Mouse (Mus musculus) lung, postnatal 25 days (tissue): ENCODE results near the gene Vgll2.

Experiments
- DNase-seq: peaks from one replicate; pipeline ENCODE4 v3.0.0; 2022; ENCODE audit warnings: low spot score

Vgll2 gene

DNA sequence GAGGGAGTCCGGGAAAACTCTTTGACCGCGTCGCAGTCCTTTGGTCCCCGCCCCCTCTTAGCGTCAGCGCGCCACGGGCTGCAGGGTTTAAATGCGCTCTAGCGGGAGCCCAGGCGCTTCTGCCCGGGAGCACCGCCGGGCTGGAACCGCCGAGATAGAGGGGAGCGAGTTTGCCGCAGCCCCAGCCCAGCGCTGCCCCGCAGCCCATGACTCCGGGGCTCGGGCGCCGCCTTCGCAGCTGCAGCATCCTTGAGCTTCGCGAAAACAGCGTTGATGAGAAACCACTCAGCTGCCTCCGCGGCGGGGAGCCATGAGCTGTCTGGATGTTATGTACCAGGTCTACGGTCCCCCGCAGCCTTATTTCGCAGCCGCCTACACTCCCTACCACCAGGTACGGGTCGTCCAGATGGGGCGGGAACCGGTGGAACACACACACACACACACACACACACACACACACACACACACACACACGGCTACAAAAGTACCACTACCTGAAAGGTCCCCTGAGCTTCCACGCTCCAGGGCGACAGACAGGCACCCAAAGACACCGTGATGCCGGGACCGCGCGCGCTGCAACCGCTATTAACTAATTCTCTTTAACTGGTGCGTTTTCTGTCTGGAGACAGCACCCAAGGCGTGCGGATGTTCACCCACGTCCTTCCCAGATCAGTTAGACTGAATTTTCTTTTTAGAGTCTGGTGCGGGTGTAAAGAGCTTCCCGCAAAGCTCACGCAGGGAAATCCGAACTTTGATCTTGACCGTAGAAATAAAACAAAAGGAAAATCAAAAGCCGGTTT is at the start of gene Vgll2:
Gene Vgll2, plus strand, starts transcription at position 90 of the 800 bp plus-strand sequence.
- no peak for DNase-seq

DNA sequence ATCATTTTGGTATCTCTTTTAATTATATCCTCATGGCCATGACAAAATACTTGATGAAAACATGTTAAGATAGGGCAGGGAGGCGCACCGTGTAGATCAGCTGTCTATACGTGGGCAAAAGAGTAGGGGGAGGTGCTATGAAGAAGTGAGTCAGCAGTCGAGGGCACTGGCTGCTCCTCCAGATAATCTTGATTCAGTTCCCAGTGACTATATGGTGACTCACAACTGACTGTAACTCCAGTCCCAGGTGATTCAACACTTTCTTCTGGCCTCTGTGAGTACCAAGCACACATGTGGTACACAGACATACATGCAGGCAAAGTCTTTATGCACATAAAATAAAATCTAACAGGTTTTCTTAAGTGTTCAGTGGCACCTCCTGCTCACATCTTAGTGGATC is 47.2 kb upstream of the Vgll2 start:
- no peak for DNase-seq

DNA sequence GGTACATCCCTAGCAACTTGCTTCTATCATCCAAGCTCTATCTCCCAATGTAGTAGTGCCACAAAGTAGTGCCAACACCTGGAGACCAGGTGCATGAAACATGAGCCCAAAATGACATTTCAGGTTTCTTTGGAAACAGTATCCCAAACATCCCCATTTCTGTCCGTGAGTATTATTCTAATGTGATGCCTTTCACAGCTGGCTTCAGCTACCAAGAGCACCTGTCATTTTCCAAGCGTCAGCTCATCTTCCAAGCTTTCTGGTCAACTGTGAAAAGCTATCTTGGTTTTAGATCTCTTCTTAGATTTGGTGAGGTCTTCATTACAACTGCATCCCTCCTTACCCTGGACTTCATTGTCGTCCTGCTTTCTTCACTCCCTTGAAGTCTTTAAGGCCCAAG is 46.7 kb upstream of the Vgll2 start:
- DNase-seq, result no peak

DNA sequence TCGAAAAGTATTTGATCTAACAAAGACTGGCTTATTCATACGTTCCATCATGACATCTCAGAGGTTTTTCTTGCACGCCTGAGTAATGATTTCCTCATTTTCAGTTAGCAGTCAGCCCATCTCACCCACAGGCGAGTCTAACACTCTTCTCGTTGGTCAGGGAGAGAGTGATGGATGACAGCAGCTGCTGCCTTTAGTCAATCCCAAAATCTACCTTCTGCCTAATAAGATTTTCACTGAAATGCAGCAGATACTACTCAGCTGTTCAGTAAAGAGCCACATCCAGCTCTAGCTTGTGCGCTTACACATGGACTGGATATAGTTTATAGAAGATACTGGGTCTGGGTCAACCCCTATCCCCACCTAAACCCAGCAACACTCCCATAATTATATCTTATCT is 40.7 kb upstream of the Vgll2 start:
- DNase-seq, result no peak

DNA sequence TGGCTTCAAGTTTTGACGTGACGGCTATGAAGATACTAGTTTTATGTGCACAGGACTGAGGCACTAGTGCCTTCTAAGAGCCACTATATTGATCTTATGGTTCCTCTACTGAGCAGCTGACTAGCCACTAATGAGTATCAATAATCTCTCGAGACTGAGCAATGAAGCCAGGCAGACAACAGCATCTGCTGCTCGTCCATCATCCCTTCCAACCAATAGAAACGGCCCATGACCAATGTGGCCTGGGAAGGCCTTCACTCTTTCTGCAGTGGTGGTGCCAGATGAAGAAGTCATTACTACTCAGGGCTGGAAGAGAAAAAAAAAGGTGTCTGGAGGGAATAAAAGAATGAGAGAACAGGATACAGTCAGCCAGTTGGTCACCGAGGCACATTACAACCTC is 39.9 kb upstream of the Vgll2 start:
- no peak for DNase-seq

DNA sequence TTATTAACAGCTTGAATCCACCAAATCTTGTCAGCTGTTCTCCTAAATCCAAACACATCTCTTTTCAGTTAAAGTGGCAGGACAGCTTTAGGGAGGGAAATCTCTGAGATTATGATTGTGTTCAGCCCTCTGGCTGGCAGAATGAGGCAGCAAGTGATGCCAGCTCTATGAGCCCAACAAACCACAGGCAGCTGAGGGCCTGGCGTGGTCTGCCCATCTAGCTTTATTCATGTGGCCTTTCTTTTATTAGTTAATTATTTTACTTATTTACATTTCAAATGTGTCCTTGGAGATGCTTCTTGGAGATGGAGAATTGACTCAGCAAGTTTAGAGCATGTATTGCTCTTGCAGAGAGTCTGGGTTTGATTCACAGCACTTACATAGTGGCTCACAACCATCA is 3.8 kb upstream of the Vgll2 start:
- no peak for DNase-seq

DNA sequence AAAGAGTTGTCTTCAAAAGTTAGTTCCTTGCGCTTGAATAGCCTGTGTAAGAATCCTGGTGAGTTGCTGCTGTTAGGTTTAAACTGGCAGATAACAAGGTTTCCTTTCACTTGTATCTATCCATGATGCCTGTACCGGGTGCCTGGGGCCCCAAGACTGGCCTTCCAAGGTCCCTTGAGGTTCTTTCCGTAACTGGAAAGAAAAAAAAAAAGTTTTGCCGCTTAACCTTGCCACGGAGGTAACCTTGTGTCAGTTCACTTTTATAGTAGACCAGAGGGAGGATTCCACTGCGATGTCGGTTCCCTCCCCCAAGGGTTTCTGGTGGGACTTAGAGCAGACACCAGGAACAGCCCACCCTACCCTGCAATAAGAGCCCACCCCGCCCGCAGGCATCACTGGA is 1.1 kb upstream of the Vgll2 start:
- no peak for DNase-seq

DNA sequence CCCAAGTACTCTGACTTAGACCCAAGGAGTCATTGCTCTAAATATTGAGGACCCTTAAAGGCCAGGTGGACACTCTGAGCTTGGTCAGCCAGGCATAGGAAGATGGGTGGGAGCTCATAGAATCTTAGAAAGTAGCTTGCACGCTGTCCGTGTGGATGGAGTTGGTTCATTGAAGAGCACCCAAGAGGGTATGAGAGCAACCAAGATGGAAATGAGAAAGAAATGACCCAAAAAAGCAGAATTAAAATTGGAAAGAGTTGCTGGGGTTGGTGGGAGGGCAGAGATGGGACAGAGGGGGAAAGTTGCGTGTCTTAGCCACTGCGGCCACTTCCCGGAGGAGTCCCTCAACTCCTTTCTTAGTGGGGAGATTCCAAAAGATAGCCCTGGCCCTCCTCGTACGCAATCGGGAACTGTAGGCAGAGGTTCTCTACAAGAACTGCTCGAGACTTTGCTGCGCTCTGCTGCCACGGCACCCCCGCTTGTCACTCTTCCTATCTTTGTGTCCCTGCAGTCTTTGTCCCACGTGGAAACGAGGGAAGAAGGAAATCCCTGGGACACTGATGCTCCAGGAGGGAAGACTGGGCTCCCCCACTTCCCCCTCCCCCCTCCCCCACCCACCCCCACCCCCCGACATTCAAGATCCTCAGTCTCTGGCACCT is 437 bp upstream of the Vgll2 start:
- DNase-seq, result no peak

DNA sequence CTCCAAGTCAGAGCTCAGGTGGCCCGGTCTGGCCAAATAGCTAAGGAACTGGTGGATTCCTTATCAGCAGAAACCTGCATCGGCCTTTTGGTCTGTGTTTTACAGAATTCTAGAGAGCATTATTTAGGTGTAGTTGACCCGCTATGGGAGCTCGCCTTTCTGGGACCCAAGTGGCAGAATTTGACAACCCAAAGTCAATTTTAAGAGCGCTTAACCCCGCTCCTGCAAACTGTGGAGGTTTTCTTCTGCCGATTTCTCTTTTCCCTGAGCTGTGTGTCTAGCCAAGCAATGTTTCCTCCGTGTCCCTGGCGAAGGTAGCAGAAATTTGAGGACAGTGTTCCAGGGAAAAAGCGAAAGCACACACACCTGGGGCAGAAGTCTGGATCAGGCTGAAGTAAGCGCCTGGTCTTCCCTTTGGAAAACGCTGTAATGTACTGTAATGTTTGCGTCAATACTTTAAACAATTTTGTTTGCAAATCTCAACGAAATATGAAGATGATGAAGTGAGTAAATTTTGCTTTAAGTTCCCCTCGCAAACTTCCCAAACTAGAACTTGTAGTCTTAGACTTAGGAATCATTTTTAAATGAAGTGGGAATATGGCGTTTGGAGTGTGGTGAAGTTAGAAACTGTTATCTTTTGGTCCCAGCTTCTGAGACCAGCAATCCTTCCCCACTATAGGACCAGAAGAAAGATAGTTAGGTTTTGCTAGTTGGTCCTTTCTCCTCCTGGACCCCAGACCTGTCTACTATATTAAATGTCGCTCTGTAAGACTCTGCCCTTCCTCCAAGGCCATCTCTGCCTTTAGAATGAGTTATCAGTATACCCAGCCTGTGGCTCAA is 1.1 kb downstream of the Vgll2 start:
- DNase-seq, result no peak

DNA sequence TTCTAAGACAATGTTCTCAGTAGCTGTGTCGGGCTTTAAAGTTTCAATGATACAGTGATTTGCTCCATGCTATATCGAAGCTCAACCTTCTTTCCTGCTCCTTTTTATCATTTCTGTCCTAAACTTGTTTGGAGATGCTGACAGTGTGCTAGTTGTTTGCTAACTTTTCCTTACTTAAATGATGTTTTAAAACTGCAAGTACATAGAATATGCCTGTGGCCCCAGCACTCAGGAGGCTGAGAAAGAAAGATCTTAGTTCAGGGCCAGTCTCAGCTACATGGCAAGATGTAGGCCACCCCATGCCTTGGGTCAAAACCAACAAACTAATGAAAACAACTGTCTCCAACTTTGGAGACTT is 1.7 kb downstream of the Vgll2 start:
- DNase-seq, result no peak

DNA sequence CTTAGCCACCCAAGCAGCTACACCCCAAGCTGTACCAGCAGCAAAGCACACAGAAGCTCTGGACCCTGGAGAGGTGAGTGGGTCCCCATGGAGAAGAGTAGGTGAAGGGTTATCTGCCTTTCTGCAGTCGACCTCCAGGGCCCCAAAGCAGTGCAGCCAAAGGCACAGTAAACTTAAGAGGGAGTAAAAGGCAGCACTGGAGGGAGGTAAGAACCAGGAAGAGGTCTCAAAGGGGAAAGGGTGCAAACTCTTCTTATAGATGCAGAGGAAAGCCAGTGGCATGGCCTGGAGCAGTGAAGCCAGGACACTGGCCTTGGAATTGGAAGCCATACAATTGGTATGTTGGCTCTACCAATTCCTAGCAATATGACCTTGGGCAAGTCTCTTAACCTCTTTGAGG is 3.0 kb downstream of the Vgll2 start:
- no peak for DNase-seq

DNA sequence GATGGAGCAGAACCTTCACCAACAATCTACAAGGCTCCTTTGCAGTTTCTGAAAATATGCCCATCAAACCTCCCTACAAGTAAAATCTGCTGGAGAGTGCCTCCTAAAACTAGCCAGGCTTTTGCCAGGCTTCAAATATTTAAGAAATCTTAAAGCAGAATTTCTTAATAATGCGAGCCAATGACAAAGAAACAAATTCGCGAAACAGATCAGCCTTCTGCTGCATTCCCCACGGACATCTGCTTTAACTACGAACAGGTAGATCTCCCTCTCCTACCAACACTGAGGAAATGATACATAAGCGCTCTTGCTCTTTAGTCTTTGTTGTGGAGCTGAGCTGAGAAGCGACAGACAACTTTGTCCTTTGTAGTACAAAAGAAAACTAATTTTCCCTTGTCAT is 3.5 kb downstream of the Vgll2 start:
- no peak for DNase-seq

DNA sequence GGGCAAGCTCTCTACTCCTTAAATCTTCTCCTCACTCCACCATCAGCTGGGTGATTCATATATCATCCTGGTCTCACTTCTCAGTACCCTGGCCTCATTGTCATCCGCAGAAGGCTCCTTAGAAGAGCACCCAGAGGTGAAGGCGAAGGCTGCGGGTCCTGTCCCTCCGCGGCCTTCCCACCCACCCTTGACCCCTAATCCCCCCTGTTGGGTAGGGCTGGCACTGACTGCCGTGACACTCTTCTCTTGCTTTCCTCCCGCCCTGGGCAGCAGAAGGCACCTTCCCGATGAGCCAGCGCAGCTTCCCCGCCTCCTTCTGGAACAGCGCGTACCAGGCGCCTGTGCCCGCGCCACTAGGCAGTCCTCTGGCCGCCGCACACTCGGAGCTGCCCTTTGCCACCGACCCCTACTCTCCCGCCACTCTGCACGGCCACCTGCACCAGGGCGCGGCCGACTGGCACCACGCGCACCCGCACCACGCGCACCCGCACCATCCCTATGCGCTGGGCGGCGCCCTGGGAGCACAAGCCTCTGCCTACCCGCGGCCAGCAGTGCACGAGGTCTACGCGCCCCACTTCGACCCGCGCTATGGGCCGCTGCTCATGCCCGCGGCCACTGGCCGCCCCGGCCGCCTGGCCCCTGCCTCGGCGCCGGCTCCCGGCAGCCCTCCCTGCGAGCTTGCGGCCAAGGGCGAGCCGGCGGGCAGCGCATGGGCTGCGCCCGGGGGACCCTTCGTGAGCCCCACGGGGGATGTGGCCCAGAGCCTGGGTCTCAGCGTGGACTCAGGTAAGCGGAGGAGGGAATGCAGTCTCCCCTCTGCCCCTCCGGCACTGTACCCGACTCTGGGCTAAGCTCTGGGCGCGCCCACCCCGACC is 5.1 kb downstream of the Vgll2 start:
- no peak for DNase-seq

DNA sequence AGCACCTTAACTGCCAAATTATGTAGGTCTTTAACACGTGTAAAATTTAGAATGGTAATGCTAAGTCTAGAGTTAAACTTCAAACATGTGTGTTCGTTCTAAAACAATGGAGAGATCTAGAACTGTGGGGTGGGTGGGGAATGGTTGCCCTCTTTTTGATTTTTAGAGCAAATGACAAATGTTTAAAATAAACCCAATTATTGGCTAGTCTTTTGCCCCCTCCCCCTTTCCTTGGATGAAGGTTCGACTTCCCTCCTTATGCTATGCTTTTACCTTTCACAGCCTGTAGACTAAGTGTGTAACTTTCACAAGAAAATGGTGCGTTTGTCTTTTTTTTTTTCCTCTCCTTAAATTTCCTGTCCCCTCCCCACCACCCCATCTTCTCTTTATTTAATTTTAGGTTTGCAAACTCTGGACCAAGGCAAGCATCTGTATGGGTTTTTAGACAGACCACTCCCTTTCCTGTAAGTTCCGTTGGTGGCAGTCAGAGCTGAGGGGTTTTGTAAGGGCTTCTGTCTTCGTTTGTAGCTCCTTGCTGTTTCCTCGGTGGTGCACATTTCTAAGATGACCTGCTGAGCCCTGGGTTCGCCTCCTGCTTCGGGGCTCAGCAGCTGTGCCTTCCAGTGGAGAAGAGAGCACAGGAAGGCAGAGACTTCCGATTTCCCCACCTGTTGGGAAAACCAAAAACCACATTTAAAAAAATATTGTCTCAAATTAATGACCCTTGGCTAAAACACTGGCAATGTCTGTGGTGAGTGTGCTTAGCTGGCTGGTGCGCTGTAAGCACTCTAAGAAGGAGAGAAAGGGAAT is 6.5 kb downstream of the Vgll2 start:
- DNase-seq, result no peak

DNA sequence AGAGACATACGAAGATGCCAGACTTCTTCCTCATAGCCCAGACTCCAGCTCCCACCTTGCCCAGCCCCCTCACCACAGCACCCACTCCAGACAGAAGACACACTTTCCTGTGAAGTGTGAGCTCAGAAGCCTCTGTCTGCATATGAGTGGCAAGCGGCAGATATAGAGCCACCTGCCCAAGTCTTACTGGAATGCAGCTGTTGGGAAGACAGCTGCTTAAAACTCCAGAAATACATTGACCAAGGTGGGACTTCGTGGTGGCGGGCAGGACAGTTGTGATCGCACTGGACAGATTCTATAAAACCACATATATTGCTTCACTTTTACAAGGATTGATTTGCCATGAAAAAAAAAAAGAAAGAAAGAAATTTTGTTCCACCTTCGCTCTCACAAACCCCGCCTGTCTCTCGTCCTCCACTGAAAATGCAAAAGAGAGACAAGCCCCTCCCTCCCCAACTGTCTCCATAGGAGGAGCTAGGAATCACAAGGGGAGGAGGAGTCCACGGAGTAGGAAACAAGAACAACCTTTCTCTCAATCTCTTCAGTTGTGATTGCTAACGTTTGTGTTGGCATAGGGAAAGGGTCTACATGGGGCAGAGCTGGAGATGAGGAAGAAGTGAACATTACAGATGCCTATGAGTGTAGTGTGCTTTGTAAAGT is 7.2 kb downstream of the Vgll2 start:
- DNase-seq, result no peak

DNA sequence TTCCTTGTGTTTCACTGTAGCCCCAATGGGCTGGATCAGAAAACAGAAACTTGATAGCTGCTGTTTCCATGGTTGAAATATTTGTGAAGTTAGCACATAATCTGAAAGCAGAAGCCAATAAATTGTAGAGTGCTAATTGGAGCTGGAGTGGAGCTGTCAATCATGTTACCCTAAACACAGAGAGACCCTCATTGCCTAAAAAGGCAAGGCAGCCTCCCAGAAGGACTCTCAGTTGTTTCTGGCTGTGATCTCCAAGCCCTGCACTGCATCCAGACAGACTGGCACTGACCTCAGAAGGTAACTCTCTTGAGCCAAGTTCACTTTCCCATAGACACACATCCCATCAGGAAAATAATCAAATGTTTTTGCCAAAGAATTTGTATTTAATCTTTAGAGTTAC is 11.4 kb downstream of the Vgll2 start:
- DNase-seq, result no peak

DNA sequence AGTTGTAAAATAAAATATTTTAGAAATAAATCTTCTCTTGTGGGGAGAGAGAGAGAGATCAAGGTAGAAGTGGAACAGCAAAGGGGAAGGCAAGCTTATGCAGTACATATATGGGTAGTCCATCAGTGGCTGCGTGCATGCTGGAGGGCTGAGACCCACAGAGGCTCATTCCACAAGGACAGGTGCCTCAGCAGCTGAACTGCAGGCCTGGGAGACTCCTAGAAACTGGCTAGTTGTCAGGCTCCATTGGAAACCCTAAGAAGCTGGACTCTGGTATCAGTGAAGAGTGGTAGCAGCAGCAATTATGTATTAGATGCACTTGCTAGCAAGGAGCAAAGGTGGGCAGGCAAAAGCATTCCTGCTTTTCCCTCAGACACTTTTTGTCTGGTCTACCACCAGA is 17.1 kb downstream of the Vgll2 start:
- DNase-seq, result no peak

DNA sequence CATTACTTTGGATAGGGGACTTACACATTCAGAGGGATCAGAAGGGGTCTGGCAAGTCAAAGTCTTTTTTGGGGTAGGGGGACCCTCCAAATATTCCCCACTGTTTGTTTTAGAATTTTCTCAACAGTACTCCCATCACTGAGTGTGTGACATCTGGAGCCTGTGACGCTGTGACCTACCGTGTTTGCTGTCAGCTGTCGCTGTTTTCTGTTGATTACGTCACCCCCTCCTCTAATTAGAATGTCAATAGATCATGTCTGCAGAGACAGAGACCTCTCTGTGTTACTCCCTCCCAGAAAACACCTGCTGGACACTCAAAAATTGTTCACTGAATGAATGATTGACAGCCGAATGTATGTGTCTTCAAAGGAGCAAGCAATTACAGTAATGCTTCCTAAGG is 20.8 kb downstream of the Vgll2 start:
- DNase-seq, result no peak

DNA sequence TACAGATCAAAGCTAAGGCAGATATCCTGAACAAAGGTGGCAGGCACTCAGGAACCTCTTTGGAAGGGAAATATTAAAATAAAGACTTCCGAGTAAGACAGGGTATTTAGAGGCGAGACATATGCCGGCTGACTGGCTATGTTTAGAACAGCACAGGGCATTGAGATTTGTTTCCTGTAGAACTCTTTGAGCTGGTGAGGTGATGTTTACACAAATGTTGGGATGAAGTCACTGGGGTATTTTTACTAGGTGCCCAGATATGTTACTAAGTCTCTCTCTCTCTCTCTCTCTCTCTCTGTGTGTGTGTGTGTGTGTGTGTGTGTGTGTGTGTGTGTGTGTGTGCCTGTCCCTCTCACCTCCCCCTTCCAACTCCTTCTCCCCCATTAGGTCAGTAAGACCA is 26.0 kb downstream of the Vgll2 start:
- DNase-seq, result no peak

DNA sequence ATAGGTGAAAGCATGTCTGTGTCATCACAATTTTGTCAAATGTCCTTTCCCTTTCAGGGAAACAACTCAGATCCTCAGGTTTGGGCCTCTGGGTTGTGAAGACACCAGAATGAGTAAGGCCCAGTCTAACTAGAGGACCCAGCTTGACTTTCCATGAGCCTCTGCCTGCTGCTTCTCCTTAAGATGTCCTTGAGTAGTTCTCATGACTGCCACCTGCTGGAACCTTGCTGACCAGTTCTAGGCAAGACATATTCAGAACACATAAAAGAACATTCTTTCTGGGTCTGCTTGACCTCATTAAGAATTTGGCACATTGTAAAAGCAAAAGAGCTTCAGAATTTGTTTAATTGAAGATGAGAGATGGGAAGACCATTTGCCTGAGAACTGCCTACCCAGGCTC is 50.2 kb downstream of the Vgll2 start:
- peak; percentile 18 for DNase-seq
